Mouse (Mus musculus): ENCODE measurements around the gene Tesc.

DNA sequence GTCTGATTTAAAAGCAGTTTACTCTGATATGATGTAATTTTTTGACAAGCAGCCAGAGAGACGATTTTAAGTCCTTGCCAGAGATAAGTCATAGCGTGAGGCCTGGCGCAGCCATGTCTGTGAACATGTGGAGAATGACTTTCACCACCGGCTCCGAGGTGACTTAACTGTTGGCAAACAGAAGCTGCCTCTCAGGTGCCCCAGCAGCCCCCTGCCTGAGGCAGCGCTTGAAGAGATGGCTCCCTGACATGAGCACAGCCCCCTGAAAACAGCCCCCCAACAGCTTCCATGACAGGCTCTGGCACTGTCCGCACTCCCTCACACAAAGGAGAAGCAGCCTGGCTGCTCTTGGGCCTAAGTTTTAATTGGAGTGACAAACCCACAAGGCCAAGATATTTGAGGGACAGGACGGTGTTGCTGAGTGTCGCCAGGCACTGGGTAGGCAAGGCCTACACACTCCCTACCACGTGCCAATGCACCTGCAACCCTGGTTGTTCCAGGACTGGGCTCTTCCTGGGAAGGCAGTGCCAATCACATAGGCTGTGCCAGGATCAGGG is 56.7 kb downstream of the Tesc start:
- TF ChIP-seq CTCF (IDR thresholded peaks at IDR 0.05; ENCODE audit: low read depth) (no peak), EP300 (IDR thresholded peaks at IDR 0.05; ENCODE audit: low read depth) (no peak)
